Mouse (Mus musculus) megakaryocyte, embryonic 14.5 days (primary cell): ENCODE results near the gene Slc25a28.

Experiments used
- FLI1 ChIP-seq: IDR thresholded peaks from 2 replicates; pipeline ENCODE4 v1.6.1; 2012; ENCODE audit warnings: low read length, inconsistent platforms, mixed read lengths
- GATA1 ChIP-seq: IDR thresholded peaks from 3 replicates; pipeline ENCODE4 v1.6.1; 2012; ENCODE audit warnings: mixed read lengths, low read length, inconsistent platforms, borderline replicate concordance

DNA sequence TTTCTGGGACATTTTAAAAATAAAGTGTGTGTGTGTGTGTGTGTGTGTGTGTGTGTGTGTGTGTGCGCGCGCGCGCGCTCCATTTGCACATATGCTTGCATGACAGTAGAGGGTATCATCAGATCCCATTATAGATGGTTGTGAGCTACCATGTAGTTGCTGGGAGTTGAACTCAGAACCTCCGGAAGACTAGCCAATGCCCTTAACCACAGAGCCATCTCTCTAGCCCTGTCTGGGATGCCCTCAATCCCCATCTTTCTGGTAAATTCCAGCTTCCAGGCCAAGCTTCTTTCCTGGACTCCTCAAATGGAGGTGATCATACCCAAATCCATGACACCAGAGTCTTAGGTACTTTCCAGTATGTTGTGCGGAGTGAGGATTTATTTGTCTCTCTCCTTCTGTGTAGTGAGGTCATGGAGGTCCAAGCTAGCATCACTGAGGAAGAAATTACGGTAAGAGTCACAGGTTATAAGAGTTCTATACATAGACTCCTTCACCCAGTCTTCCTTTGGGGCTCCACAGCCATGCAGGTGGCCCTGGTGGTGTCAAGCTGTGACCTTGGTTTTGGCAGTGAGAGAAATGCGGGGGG, 56.8 kb downstream of the Slc25a28 start:
- TF ChIP-seq GATA1 (no peak), FLI1 (no peak)
